Mouse (Mus musculus) erythroblast, embryonic 14.5 days (primary cell): ENCODE measurements around the gene AC124502.3.

Source experiments
- GATA1 ChIP-seq: IDR thresholded peaks from 2 replicates; pipeline ENCODE4 v1.6.1; 2012; ENCODE audit warnings: low read length, inconsistent platforms, mixed read lengths
- TAL1 ChIP-seq: IDR thresholded peaks from 3 replicates; pipeline ENCODE4 v1.6.1; 2012; ENCODE audit warnings: low read length, inconsistent platforms, mixed read lengths

DNA sequence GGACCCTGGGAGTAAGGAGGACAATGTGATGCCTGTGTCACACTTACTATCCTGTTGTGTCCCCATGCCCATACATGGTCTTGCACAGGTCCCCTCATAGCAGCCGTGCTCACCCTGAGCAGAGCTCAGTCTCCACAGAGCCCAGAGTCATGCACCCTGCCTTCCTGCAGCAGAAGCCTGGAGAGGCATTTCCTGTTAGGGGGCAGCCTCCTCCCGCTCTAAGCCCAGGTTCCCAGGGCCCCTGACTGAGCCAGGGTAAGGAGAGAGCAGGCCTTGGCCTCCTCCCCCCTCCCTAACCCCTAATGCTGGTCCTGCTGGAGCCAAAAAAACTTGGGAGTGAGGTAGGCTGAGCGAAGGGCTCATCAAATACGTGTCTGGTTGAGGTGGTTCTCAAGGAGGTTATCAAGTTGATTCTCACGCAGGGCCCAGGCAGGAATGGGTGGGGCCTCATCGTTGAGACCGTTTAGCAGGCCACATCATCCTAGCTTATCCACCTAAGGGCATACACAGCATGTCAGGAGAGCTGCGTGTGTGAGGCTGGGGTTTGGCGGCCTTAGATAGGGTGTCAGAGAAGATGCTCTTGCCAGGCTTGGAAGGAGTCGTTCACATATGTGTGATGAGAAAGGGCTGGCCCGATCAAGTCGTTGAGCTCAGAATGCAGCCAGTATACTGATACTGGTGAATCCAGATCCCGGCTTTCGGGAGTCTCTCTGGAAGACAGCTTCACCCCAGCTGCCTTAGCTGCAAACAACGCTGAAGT lies 28.5 kb downstream of the AC124502.3 start:
- TF ChIP-seq TAL1 = peak; percentile 28; the same call in 1 of the 3 replicates
- no peak for TF ChIP-seq GATA1
